Mouse (Mus musculus) thymus, postnatal 10 days (tissue): ENCODE results near the gene Gm49320.
"Not testable (repeated sequence)": the region's sequence is repeated elsewhere in the genome, so short reads cannot be mapped to it uniquely, and the experiment has no call there.

Experiments
- DNase-seq, 2 experiments: peaks; one replicate each; pipeline ENCODE4 v3.0.0; 2021; ENCODE audit warnings: low spot score in 2 of 2

The Gm49320 gene

DNA sequence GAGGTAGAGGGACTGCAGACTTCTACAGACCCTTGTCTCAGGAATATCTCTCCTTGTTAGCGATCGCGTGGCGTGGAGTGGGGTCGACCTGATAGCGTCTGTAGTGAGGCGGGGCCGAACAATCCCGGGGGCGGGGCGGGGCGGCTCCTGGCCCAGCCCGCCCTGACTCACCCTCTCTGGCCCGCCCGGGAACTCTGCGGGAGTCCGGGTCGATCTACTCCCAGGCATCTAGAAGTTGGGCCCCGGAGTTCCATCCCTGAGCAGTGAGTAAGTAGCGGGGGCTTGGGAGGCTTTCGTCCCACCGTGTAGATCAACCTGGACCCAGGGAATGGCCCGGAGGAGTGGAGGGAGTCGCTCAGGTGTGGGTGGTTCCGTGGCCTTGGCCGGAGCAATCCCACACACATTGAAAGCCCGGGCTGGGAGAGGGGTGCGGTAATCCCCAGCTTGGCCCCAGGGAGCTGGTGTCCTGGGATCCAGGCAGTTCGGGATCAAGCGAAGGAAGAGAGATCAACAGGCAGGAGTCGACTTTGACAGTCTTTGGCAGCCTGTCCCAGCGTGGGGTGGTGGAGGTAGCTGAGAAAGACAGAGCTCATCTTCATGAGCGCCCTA is 11.8 kb upstream of the Gm49320 start, which contains the start of gene Lrrc8e:
Gene Lrrc8e (plus strand): TSS at position 89 of the 609 bp plus-strand sequence.
- no peak for DNase-seq

DNA sequence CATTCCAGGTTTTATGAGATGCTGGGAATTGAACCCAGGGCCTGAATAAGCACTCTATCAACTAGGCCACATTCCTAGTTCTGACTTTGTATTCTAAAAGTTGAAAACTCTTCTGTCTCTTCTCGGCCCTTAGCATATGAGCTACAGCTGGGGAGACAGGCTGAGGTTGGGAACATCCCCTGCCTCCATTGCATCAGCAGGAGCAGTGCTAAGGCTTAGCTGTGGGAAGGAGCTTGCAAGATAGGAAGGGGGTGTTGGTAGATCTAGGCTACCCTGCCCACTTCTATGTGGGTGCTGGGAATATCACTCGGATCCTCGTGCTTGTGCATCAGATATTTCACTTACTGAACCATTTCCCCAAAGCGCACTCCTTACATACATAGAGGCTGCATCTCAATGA is 10.7 kb upstream of the Gm49320 start:
- DNase-seq: no peak

DNA sequence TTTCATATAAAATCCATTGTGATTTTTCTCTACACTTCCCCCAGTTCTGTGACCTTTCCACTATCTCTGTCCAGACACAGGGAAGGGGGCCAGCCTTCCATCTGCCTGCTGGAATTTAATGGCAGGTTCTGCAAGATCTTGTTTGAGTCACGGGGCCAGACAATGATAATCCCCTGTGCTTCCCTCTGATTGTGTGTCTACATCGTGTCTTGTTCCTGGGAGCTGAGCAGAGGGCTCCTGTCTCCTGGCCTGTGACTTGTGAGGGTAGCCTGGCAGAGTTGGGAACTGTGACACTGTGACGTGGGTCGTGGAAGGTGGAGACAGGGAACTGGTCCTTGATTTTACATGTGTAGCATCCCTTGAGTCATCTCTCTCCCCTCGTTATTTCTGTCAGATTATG is 8.9 kb upstream of the Gm49320 start:
- DNase-seq: no peak

DNA sequence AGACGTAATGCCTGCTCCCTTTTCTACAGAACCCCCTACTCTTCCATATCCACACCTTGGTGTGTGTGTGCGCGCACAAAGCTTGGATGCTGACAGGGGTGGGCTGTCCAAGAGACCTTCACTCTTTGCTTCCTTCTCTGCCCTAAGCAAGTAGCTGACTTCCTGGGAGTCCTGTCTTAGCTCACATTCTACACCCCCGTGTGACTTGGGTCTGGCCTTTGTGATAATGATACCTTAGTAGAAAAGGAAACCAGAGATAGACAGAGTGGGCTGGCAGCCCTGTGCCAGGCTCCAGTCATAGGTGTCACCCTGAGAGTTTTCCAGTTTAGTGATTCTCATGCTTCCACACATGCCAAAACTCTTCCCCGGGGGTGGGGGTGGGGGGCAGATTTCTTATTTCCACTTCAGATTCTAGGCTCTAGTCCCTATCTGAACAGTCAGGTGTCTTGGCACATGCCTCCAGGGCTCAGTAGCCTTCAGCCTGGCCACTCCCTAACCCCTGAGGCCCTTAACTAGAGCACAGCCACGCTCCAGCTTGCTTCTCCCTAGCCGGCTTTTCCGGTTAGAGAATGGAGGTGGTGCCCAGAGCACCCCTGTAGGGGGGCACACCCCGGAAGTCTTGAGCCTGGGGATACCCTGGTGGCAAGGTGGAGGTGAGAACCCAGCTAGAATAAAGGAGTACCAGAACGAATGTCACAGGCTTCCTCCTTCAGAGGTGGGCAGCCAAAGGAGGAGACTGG is 7.9 kb upstream of the Gm49320 start:
- DNase-seq: no peak

DNA sequence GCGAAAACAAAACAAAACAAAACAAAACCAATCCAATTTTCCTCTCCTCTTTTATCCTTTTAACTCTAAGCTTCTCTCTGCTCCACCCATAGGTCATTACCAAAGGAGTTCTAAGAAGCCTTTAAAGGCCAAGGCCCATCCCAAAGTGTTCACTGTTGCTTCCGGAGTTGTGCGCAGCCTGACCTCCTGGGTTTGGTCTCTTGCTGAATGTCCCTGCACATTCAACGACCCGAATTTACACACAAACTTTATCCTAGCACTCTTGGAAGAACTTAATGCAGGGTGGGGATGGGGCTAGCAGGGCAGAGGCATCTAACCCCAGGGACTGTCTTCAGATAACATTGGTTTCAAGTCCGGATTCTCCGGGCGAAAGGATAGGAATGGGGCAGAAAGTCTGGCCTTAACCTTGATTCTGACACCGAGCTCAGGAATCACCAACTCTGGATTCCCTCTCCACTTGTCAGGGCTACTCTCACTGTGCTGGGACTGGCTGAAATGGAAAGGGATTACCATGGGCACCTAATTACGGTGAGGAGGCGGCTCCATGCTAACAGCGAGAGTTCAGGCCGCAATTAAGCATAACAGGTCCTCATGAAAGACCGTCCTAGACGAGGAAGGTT is 741 bp upstream of the Gm49320 start:
- DNase-seq: no peak

DNA sequence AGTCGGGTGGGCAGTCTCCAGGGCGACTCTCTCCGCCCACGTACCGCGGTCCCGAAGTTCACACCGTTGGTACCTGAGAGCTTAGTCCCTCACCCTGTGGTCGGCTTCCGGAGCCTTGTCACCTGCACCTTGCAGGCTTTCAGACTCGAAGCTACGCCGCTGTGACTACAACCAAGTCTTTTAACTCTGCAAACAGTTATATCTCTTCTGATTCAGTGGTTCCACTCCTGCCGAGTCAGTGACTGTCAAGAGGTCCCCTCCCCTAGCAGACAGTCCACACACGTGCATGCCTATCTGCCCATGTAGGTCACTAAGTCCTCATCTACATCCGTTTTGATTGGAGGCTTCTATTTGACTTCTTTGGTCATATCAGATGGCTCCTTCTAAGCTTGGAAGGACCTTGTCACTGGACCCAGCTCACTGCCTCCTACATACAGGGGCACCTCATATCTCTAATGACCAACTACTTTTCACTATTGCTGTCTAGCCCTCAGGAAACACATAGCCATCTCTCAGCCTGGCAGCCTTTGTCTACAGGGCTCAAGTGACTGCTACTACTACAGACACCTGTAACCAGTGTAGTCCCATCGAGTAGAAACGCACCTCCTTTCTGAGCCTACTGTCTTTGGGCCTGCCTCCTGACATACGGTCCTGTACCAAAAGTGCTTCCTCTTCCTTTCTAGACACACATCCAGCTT is 677 bp downstream of the Gm49320 start:
- DNase-seq: no peak

DNA sequence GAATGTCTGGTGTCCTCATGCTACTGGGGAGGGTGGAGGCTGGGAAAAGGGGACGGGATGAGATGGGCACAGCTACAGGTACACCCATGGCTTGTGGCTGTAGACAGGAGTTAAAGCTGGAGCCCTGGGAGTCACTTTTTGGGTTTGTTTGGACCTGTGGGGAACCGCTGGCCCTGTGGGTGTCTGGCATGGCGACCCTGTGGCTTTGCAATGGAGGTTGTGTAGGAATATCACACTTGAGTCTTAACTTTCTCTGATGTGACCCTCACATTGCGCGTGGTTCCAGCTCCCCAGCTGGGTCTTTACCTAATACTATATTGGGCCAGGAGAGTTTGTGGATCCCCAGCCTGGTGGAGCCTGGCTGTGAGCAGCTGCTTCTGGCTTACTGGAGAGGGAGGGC is 6.4 kb downstream of the Gm49320 start:
- DNase-seq: no peak

DNA sequence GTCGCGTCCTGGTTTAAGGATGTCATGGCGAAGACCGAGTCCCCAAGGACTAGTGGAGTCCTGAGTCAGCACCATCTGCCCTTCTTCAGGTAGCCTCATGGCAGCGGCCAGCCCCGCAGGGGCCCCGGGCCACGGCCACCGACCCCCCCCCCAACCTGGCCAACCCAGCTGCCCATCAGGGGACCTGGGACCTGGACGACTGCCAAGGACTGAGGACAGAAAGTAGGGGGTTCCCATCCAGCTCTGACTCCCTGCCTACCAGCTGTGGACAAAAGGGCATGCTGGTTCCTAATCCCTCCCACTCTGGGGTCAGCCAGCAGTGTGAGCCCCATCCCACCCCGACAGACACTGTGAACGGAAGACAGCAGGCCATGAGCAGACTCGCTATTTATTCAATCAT is 7.1 kb downstream of the Gm49320 start:
- DNase-seq: no peak

DNA sequence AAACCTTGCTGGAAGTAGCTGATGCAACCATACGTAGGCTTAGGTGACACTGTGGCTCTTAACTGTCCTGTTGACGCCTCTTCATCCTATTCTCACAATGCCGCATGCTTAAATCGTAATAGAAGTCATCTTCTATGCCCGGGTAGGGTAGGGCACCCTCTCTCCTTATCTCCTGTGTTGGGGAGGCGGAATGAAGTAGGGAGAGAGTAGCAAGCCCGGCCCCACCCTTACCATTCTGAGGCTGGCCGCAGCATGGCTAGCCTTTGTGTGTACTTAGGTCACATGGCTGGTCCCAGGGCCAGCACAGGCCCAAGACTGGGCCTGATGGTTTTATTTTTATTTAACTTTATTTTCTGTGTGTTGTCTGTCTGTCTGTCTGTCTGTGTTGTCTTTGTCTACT is 8.6 kb downstream of the Gm49320 start:
- no peak for DNase-seq

DNA sequence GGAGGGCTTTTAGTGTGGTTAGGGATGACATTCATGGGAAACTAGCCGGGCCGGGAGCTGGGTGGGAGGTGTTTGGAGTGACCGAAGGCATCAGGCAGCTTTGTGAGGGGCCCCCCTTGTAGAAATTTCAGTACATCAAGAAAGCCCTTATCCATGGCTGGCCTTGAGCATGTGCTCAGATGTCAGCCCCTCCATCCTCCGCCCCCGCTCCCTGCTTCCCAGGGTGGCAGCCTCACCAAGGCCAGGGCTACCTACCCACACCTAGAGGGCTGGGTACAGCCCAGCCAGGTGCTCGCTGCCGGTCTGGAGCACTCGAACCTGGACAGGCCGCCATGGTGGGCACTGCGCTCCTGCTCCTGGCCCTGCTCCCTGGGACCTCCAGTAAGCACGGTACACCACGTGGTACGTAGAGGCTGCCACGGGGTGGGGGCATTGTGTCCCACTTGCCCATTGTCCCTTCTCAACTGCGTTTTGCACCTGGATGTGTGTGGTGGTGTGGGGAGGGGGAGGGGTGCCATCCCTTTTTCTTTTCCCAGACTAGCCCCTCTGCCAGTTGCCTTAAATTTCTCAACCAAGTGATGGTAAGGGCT is 9.4 kb downstream of the Gm49320 start, which contains the start of gene Tgfbr3l:
Gene Tgfbr3l (plus strand): TSS at position 264 of the 590 bp plus-strand sequence.
- no peak for DNase-seq

DNA sequence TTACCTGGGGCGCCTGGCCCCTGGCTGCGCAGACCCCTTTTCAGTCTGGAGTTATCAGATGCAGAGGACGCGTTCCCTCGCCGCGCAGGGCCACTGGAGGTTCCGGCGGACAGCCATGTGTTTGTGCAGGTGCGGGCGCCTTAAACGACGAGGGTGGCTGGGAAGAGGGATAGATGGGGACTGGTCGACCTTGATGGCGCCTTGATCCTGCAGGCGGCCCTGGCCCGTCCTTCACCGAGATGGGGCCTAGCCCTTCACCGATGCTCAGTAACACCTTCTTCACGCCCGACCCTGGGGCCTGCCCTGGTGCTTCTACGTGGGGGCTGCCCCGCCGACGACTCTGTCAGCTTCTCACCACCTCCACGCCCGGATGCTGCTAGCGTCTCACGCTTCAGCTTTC is 10.5 kb downstream of the Gm49320 start:
- DNase-seq: no peak

DNA sequence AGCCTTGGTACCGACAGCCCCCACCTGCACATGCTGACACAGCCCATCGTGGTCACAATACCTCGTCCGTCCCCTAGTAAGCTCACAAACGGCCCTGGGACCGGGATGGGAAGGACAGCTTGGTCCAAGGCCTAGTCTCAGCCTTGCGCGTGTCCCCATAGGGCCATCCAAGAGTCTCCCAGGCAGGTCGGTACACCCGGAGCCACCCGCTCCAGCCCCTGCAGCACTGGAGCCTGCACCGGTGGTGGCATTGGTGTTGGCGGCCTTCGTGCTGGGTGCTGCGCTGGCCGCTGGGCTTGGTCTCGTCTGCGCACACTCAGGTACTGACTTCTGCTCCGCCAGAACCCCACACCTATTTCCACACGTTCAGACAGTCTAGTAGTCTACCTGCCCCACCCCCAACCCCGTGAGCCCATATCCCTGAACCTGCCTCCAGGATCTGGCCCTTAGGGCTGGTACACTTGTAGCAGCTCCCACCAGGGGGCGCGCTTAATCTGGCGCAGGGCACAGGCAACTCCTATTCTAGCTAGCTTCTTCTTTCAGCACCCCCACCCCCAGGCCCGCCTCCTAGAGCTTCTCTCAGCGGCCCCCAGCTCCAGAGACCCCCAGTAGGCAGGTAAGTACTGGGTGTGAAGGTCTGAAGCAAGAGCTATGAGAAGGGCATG is 11.8 kb downstream of the Gm49320 start:
- peak; percentile 70 to 89 for DNase-seq

DNA sequence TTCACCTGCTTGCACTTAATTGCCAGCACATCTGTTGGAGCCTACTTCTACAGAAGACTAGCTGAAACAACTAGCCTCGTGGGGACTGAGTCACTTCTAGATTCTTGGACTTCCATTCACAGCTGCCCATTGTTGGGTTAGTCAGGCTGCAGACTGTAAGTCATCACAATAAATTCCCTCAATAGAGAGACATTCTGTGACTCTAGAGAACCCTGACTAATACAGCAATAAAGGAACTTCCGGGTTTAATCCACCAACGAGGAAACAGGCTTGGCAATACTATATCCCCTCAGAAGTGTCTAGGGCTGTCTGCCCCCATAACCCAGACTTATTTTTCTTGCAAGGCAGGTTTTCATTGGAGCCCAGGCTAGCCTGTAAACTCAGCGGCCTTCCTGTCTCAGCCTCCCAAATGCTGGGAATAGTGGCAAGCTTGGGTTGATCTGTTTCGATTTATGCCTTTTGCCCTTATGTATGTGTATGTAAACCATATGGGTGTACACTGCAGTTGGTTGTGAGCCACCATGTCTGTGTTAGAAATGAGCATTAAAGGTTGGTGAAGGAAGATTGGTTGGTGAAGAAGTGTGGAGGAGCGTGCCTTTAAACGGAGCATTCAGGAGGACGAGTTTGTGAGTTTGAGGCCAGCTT is 13.6 kb downstream of the Gm49320 start:
- DNase-seq: no peak

DNA sequence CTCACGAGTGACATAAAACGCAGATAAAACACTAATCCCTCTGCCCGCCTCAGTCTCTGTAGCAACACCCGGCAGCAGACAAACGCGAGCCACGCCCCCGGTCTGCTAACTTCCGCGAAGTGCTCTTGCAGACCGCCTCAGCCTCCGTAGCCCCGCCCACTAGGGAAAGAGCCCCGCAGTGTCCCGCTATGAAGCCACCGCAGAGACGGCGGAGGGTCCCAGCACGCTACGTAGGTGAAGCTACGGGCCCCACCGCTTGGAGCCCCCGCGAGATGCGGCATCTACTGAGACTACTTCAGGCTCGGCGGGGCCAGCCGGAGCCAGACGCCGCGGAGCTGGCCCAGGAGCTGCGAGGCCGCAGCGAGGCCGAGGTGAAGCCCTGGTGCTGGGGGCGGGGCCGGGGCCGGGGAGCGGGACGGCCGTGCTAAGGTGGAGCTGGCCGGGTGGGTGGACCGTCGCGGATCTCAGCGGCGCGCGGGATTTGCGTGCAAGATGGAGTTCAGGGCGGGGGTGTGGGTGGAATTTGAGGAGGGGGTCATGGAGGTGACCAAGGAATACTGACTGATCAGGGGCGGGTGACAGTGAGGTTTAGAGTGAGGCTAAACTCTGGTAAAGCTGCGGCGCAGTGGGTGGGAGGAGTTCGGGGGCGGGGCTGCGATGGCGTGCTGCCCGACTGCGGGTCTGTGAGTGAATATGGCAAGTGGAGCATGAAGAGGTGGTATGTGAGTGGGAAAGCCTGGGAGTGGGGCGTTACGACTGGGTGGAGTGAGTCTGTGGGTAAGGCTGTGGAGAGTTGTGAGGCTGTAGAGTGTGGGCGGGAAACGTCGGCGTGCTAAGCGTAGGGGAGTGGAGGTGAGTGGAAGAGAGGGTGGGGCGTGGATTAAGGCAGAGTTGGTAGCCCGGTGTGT is 14.5 kb downstream of the Gm49320 start, which contains the start of gene Snapc2:
Gene Snapc2 (plus strand): TSS at position 147 of the 908 bp plus-strand sequence.
- DNase-seq: peak; percentile 91 to 96

DNA sequence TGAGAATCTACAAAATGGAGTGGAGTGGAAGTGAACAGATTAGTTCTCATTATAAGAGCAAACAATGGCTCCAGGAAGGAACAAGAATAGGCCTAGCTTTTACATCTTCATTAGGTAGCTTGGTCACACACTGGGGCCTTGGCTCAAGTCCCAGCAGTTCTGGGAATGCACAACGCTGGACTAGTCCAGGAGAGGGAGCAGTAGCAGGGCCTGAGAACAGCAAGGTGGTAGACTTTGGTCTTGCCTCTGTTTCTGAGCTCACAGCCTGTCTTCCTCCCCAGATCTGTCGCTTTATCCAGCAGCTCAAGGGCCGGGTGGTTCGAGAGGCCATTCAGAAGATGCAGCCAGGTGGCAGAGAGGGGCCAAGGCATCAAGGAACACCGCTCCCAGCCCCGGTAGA is 15.3 kb downstream of the Gm49320 start:
- no peak for DNase-seq

DNA sequence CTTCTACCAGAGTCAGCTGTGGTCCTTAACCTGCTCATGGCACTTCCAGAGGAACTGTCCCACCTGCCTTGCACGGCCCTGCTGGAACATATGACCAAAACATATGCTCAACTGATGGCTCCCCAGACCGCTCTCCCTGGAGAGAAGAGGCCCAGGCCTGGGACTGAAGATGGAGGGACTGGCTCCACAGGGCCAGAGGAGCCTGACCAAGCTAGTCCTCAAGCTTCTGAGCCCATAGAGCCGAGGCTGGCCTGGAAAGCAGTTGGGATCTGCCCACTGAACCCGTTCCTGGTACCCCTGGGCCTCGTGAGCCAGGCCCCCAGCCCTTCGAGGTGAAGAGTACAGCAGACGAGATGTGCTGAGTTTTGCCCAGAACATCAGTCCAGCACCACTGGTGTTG is 16.8 kb downstream of the Gm49320 start:
- not testable (repeated sequence) for DNase-seq

DNA sequence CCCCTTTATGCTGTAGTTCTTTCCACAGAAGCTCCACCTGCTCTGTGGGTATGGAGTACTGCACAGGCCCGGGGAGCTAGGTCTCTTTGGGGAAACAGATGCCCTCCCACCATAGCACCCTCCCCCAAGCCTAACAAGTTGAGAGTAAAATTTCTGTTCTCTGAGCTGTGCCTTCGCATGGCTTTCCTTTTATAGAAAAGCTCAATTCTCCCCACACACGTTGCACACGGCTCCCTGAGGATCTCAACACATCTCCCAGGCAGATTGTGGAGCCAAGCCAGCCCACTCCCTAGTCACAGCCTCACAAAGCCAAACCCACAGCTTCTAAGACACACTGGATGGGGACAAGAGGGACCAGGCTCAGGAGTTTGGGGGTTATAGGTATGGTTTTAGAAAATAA is 18.2 kb downstream of the Gm49320 start:
- DNase-seq: no peak

DNA sequence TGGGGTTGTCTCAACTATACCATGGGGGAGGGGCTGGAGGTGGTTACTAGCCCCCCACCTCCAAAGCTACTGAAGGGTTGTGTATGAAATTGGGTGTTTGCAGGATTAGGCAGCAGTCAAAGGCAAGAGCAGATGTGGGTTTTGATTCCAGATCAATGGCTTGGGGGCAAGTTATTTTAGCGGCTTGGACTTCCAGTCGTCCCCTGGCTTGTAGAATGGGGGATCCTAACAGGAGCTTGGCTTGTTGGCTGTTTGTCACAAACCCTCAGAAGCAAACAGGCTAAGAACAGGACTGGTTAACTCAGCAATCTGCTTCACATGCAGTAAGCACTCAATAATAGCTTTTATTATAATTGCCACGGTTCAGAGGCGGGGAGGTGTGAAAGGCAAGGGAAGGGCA is 18.7 kb downstream of the Gm49320 start:
- no peak for DNase-seq

DNA sequence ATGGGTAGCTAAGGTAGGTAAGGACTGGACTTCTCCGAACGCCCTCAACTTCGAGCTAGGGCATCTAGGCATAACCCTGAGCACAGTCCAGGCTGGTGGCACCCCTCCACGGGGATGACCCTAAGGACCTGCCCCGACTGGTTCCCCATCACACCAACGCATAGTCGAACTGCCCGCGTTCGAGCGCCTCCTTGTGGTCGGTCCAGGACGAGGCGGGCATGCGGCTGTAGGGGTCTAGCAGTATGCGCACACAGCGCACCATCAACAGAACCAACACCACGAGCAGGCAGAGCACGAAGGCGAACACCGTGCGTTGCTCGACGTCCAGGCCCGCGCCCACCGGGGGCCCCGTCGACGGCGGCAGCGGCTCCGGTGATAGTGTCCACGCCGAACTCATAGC is 19.6 kb downstream of the Gm49320 start:
- peak; percentile 78 to 88 for DNase-seq

DNA sequence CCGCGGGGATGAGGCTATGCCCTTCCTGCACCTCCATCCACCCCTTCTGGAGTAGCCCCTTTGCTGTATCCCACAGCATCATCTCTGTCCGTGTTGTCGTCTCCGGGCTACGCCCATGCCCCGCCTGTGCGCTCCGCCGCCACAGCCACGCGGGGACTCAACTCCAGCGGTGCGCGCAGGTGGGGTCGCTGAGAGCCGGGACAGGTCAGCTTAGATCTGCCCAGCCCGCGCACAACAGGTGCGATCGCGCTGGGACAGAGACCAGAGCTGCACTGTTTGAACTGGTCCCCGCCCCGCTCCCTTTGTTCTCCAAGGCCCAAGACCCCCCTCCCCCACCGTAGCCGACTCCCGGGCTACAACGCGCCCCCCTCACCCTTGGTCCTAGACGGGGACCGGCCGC is 20.0 kb downstream of the Gm49320 start:
- peak in 1 of 2 experiments; percentile 46 for DNase-seq
